Mouse (Mus musculus) liver, embryonic 15.5 days (tissue): Measurements from ENCODE around the gene Cxcr5. TPM values are rescaled to one million over a fixed set of nuclear protein-coding genes. Genes with fewer than 3 reads are reported as not detected.
"Not testable (repeated sequence)": the region's sequence is repeated elsewhere in the genome, so short reads cannot be mapped to it uniquely, and the experiment has no call there.

Experiments
- ATAC-seq: fragments of 200-750 bp; cut with Nextera tagmentation; 2 replicates; pipeline ENCODE4 v1.8.0; 2017; ENCODE audit warnings: moderate number of reproducible peaks, mild to moderate bottlenecking, moderate library complexity; ENCODE audit not compliant: insufficient read depth
- H3K27ac ChIP-seq: fragments of 300-500 bp; sonication (generic); replicated peaks from 2 replicates; pipeline ENCODE4 v1.5.1; 2015; ENCODE audit warnings: mild to moderate bottlenecking, inconsistent platforms
- H3K27me3 ChIP-seq: fragments of 300-500 bp; sonication (generic); 2 replicates; pipeline ENCODE4 v1.6.1; 2015; ENCODE audit warnings: mild to moderate bottlenecking, inconsistent platforms
- H3K36me3 ChIP-seq: fragments of 300-500 bp; sonication (generic); replicated peaks from 2 replicates; pipeline ENCODE4 v1.6.1; 2015; ENCODE audit warnings: moderate library complexity, mild to moderate bottlenecking, inconsistent platforms
- H3K4me1 ChIP-seq: fragments of 300-500 bp; sonication (generic); replicated peaks from 2 replicates; pipeline ENCODE4 v1.6.1; 2015; ENCODE audit warnings: inconsistent platforms
- H3K4me2 ChIP-seq: fragments of 300-500 bp; sonication (generic); 2 replicates; pipeline ENCODE4 v1.6.1; 2015; ENCODE audit warnings: moderate library complexity, mild to moderate bottlenecking, inconsistent platforms
- H3K4me3 ChIP-seq: fragments of 300-500 bp; sonication (generic); replicated peaks from 2 replicates; pipeline ENCODE4 v1.5.1; 2015; ENCODE audit warnings: mild to moderate bottlenecking, inconsistent platforms
- H3K9ac ChIP-seq: fragments of 300-500 bp; sonication (generic); 2 replicates; pipeline ENCODE4 v1.6.1; 2015; ENCODE audit warnings: moderate library complexity, mild to moderate bottlenecking, inconsistent platforms
- H3K9me3 ChIP-seq: fragments of 300-500 bp; sonication (generic); replicated peaks from 2 replicates; pipeline ENCODE4 v1.6.1; 2016; ENCODE audit warnings: inconsistent platforms
- WGBS: fragments of 180-500 bp; shearing (Covaris S2); methylation state at CpG from one replicate; pipeline ENCODE4 v1.1.7; 2015; ENCODE audit warnings: mixed read lengths; ENCODE audit not compliant: insufficient replicate concordance; 5-methylcytosine and 5-hydroxymethylcytosine counted together
- polyA plus RNA-seq: library from polyadenylated mRNA; unstranded; fragments of >200 nt; fragmentation: Nextera tagmentation; extraction: Ambion mirVana; gene quantifications from 2 replicates; pipeline ENCODE4 v1.2.1, GENCODE M21; 2015

The Cxcr5 gene
- polyA plus RNA-seq, 1 experiment from 2014 or later = not detected

GRCm38 (mm10) chr9:44587262-44588160 lies 25.8 kb upstream of the Cxcr5 start:
- H3K4me2 ChIP-seq = 0 out of 2 replicates have a peak overlapping the region, but pooled peaks have one; percentile 16
- 25% methylated on average over 9 of the region's 9 CpGs for WGBS
- H3K9ac ChIP-seq = no peak overlapping the region
- H3K27me3 ChIP-seq = no peaks in the 10 kb centered on the region
- peak; percentile 81 for ATAC-seq
- H3K4me3 ChIP-seq = no peak overlapping the region
- H3K4me1 ChIP-seq = peaks cover 42% of the 10 kb centered on the region
- no peak overlapping the region for H3K27ac ChIP-seq
- H3K36me3 ChIP-seq = no peaks in the 10 kb centered on the region
- no peaks in the 10 kb centered on the region for H3K9me3 ChIP-seq

DNA sequence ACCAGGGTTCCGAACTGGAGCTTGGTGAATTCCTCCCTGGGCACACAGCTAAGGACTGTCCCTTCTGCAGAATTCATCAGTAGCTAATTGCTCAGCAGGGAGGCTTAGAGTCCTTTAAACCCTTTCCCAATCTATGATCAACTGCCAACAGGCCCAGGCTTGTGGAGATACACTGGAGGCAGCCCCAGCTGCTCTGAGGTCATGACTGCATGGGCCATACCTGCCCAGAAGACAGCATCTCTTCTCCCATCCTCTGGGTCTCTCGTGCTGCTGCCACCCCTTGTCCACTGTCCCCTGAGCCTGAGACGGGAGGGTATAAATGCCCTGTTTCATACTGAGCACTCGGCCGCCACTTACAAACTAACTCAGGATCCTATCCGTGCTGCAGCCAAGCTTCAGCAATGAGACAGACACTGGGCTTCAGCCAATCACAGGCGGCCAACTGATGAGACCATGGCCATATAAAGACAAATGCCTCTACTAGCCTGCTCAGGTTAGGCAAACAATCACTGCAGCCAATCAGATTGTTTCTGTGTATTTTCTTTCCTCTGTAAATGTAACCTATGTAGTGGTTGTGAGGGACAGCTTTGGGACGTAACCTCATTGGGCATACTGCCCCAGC lies 25.1 kb upstream of the Cxcr5 start:
- WGBS = 67% methylated on average over 8 of the region's 8 CpGs
- no peak overlapping the region for H3K4me3 ChIP-seq
- peak; percentile 20 for ATAC-seq
- no peaks in the 10 kb centered on the region for H3K9me3 ChIP-seq
- no peak overlapping the region for H3K9ac ChIP-seq
- no peak overlapping the region for H3K27ac ChIP-seq
- no peak overlapping the region for H3K4me2 ChIP-seq
- H3K4me1 ChIP-seq = peaks cover 45% of the 10 kb centered on the region
- H3K27me3 ChIP-seq = no peaks in the 10 kb centered on the region
- no peaks in the 10 kb centered on the region for H3K36me3 ChIP-seq

DNA sequence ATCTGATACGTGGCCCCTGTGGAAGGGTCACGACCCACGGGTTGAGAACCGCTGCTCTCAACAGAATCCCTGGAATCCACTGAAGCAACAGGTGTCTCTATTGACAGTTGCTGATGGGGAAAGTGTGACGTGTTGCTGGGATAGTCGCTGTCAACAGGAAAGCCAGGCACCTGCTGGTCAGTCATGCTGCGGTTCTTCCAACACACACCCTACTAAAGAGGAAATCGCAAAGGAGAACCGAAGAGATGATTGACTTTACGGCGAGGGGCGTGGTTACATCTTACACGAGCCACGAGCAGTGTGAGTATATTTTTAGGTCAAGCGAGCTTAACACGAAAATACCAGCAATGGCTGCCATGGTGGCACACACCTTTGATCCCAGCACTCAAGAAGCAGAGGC lies 20.7 kb upstream of the Cxcr5 start:
- Histone ChIP-seq H3K36me3 (no peaks in the 10 kb centered on the region), H3K4me3 (no peak overlapping the region), H3K9ac (no peak overlapping the region), H3K27me3 (no peaks in the 10 kb centered on the region), H3K9me3 (no peaks in the 10 kb centered on the region), H3K4me2 (peak overlapping the region; percentile 36), H3K4me1 (peaks cover 53% of the 10 kb centered on the region), H3K27ac (no peak overlapping the region)
- 35% methylated on average over 16 of the region's 16 CpGs for WGBS
- ATAC-seq = no peak

GRCm38 (mm10) chr9:44581423-44581822 lies 19.7 kb upstream of the Cxcr5 start:
- Histone ChIP-seq H3K9ac (no peak overlapping the region), H3K9me3 (no peaks in the 10 kb centered on the region), H3K4me2 (no peak overlapping the region), H3K27ac (no peak overlapping the region; the same call in 1 of the 2 replicates), H3K4me1 (peaks cover 43% of the 10 kb centered on the region), H3K36me3 (no peaks in the 10 kb centered on the region), H3K27me3 (no peaks in the 10 kb centered on the region), H3K4me3 (no peak overlapping the region)
- 53% methylated on average over 3 of the region's 3 CpGs for WGBS
- no peak for ATAC-seq

DNA sequence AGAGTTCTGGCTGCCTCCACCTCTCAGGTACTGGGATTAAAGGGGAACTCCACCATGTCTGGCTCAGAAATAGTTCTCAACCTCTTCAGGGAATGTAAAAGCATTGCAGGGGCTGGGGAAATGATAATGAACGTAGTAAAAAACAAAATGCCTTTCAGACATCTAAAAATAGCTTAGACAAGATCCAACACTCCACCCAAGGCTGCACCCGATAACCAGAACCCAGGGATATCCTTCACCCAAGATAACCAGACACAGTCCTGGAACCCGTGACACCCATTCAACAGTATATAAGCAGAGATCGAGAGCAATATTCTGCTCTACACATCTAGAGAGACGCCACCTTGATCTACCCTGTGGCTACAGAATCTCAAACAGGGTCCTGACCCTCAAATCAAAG lies 18.4 kb upstream of the Cxcr5 start:
- Histone ChIP-seq H3K9ac (no peak overlapping the region), H3K9me3 (no peaks in the 10 kb centered on the region), H3K4me3 (peak overlapping the region; percentile 46; the same call in 1 of the 2 replicates), H3K27me3 (no peaks in the 10 kb centered on the region), H3K27ac (peak overlapping the region; percentile 86), H3K4me1 (peaks cover 41% of the 10 kb centered on the region), H3K36me3 (no peaks in the 10 kb centered on the region), H3K4me2 (peak overlapping the region; percentile 65)
- ATAC-seq = peak; percentile 96
- 26% methylated on average over 5 of the region's 5 CpGs for WGBS

- peak; percentile 64 for ATAC-seq
- Histone ChIP-seq H3K4me3 (peak overlapping the region; percentile 46), H3K4me2 (peak overlapping the region; percentile 65)
Observed at GRCm38 (mm10) chr9:44579392-44579791, 17.7 kb upstream of the Cxcr5 start.

GRCm38 (mm10) chr9:44576046-44576445 lies 14.4 kb upstream of the Cxcr5 start:
- not testable (repeated sequence) for H3K9ac ChIP-seq, H3K27ac ChIP-seq, H3K4me3 ChIP-seq, H3K4me2 ChIP-seq, ATAC-seq, H3K36me3 ChIP-seq, H3K27me3 ChIP-seq, H3K9me3 ChIP-seq
- H3K4me1 ChIP-seq = peaks cover 26% of the 10 kb centered on the region
- 81% methylated on average over 7 of the region's 7 CpGs for WGBS

More at GRCm38 (mm10) chr9:44579392-44579791, 17.7 kb upstream of the Cxcr5 start:
- H3K36me3 ChIP-seq = no peaks in the 10 kb centered on the region
- H3K27me3 ChIP-seq = no peaks in the 10 kb centered on the region
- WGBS = 9% methylated on average over 6 of the region's 6 CpGs
- peaks cover 39% of the 10 kb centered on the region for H3K4me1 ChIP-seq
- peak overlapping the region; percentile 35 for H3K9ac ChIP-seq
- H3K9me3 ChIP-seq = no peaks in the 10 kb centered on the region
- H3K27ac ChIP-seq = peak overlapping the region; percentile 86

GRCm38 (mm10) chr9:44575095-44575494 lies 13.4 kb upstream of the Cxcr5 start:
- H3K27ac ChIP-seq = no peak overlapping the region
- H3K27me3 ChIP-seq = no peaks in the 10 kb centered on the region
- H3K4me3 ChIP-seq = no peak overlapping the region
- WGBS = 81% methylated on average over 2 of the region's 2 CpGs
- H3K9me3 ChIP-seq = no peaks in the 10 kb centered on the region
- peaks cover 17% of the 10 kb centered on the region for H3K4me1 ChIP-seq
- ATAC-seq = no peak
- no peak overlapping the region for H3K9ac ChIP-seq
- no peak overlapping the region for H3K4me2 ChIP-seq
- H3K36me3 ChIP-seq = no peaks in the 10 kb centered on the region

- 54% methylated on average over 4 of the region's 4 CpGs for WGBS
- no peak overlapping the region for H3K4me3 ChIP-seq
Observed at GRCm38 (mm10) chr9:44573306-44573705, 11.6 kb upstream of the Cxcr5 start.

GRCm38 (mm10) chr9:44570939-44571382 lies 9.3 kb upstream of the Cxcr5 start:
- ATAC-seq = no peak
- no peak overlapping the region for H3K4me2 ChIP-seq
- H3K4me1 ChIP-seq = peaks cover 29% of the 10 kb centered on the region
- H3K9ac ChIP-seq = no peak overlapping the region
- no peak overlapping the region; the same call in 1 of the 2 replicates for H3K27ac ChIP-seq
- H3K27me3 ChIP-seq = no peaks in the 10 kb centered on the region
- no peak overlapping the region for H3K4me3 ChIP-seq
- H3K36me3 ChIP-seq = no peaks in the 10 kb centered on the region
- no peaks in the 10 kb centered on the region for H3K9me3 ChIP-seq
- 79% methylated on average over 12 of the region's 12 CpGs for WGBS

More at GRCm38 (mm10) chr9:44573306-44573705, 11.6 kb upstream of the Cxcr5 start:
- H3K9me3 ChIP-seq = no peaks in the 10 kb centered on the region
- no peak for ATAC-seq
- no peak overlapping the region for H3K9ac ChIP-seq
- no peaks in the 10 kb centered on the region for H3K36me3 ChIP-seq
- no peak overlapping the region for H3K4me2 ChIP-seq
- no peaks in the 10 kb centered on the region for H3K27me3 ChIP-seq
- H3K4me1 ChIP-seq = peaks cover 9% of the 10 kb centered on the region; the same call in 1 of the 2 replicates
- H3K27ac ChIP-seq = no peak overlapping the region

DNA sequence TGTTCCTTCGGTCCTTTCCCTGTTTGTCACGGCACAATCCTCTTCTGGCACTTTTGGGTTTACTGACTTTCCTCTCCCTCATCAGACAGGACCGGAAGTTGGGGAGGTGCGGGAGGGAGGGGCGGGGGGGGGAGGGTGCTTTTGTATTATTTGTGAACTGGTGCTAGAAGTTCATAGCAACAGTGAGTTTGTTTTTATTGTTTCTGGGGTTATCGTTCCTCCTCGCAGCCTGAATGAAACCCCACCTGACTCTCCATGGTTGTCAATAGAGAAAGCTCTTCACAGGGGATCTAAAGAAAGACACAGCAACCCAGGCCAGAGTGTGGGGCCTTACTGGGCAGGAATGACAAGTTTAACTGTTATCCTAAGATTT lies 6.4 kb upstream of the Cxcr5 start:
- peak overlapping the region; percentile 61 for H3K27ac ChIP-seq
- WGBS = 24% methylated on average over 7 of the region's 7 CpGs
- H3K36me3 ChIP-seq = no peaks in the 10 kb centered on the region
- ATAC-seq = no peak
- no peak overlapping the region for H3K4me3 ChIP-seq
- H3K9ac ChIP-seq = no peak overlapping the region
- H3K9me3 ChIP-seq = no peaks in the 10 kb centered on the region
- peak overlapping the region; percentile 20; the same call in 1 of the 2 replicates for H3K4me2 ChIP-seq
- H3K4me1 ChIP-seq = peaks cover 50% of the 10 kb centered on the region
- H3K27me3 ChIP-seq = no peaks in the 10 kb centered on the region
